Mouse (Mus musculus) heart, postnatal 0 days (tissue): ENCODE measurements at regions not wholly inside any gene's neighbourhood (a gene's known extent, or its start where the extent isn't known, plus 50 kb on each side); places are given as distances from the start of the nearest gene placed in this dataset.

Source experiments
- ATAC-seq: fragments of 200-750 bp; cut with Nextera tagmentation; 2 replicates; pipeline ENCODE4 v1.8.0; 2017; ENCODE audit warnings: low read depth, moderate number of reproducible peaks, moderate library complexity; ENCODE audit not compliant: insufficient read depth
- DNase-seq: peaks from one replicate; pipeline ENCODE4 v3.0.0-alpha.2; 2016; ENCODE audit warnings: low spot score
- H3K27ac ChIP-seq: fragments of 300-500 bp; sonication (generic); 2 replicates; pipeline ENCODE4 v1.5.1; 2014; ENCODE audit warnings: low read depth, mild to moderate bottlenecking
- H3K27me3 ChIP-seq: fragments of 300-500 bp; sonication (generic); 2 replicates; pipeline ENCODE4 v1.6.1; 2014; ENCODE audit warnings: low read length, mixed read lengths; ENCODE audit not compliant: control insufficient read depth, insufficient read depth
- H3K36me3 ChIP-seq: fragments of 300-500 bp; sonication (generic); replicated peaks from 2 replicates; pipeline ENCODE4 v1.6.1; 2014; ENCODE audit warnings: low read length, mixed read lengths; ENCODE audit not compliant: control insufficient read depth, insufficient read depth
- H3K4me1 ChIP-seq: fragments of 300-500 bp; sonication (generic); 2 replicates; pipeline ENCODE4 v1.6.1; 2014; ENCODE audit warnings: antibody characterized with exemption; ENCODE audit not compliant: control insufficient read depth, insufficient read depth
- H3K4me2 ChIP-seq: fragments of 300-500 bp; sonication (generic); 2 replicates; pipeline ENCODE4 v1.6.1; 2014; ENCODE audit warnings: low read depth, mild to moderate bottlenecking, low read length, moderate library complexity
- H3K4me3 ChIP-seq: fragments of 300-500 bp; sonication (generic); 2 replicates; pipeline ENCODE4 v1.5.1; 2014; ENCODE audit warnings: low read depth, low read length
- H3K9ac ChIP-seq: fragments of 300-500 bp; sonication (generic); replicated peaks from 2 replicates; pipeline ENCODE4 v1.6.1; 2014; ENCODE audit warnings: low read depth, low read length, mixed read lengths
- H3K9me3 ChIP-seq: fragments of 300-500 bp; sonication (generic); replicated peaks from 2 replicates; pipeline ENCODE4 v1.6.1; 2016; ENCODE audit warnings: low read length; ENCODE audit not compliant: control insufficient read depth
- CTCF ChIP-seq: IDR thresholded peaks from 2 replicates; pipeline ENCODE4 v1.5.1; 2016; ENCODE audit warnings: antibody characterized with exemption, control low read depth, low read depth
- EP300 ChIP-seq: IDR thresholded peaks from 2 replicates; pipeline ENCODE4 v1.6.1; 2016; ENCODE audit warnings: antibody characterized with exemption, low read depth
- WGBS: fragments of 180-500 bp; shearing (Covaris S2); extraction: QIAGEN DNeasy Blood & Tissue Kit; methylation state at CpG from one replicate; pipeline ENCODE4 v1.1.7; 2014; 5-methylcytosine and 5-hydroxymethylcytosine counted together

- Histone ChIP-seq H3K27me3 (no peaks in the 10 kb centered on the region), H3K27ac (no peak overlapping the region), H3K4me3 (no peak overlapping the region), H3K9me3 (no peaks in the 10 kb centered on the region), H3K9ac (no peak overlapping the region), H3K36me3 (no peaks in the 10 kb centered on the region), H3K4me2 (no peak overlapping the region), H3K4me1 (no peaks in the 10 kb centered on the region)
- DNase-seq (no peak), ATAC-seq (no peak)
- no peak for TF ChIP-seq CTCF
- WGBS, result 69% methylated on average over 6 of the region's 6 CpGs
Observed at GRCm38 (mm10) chr11:19708821-19709220, 215.4 kb upstream of the Spred2 start.

DNA sequence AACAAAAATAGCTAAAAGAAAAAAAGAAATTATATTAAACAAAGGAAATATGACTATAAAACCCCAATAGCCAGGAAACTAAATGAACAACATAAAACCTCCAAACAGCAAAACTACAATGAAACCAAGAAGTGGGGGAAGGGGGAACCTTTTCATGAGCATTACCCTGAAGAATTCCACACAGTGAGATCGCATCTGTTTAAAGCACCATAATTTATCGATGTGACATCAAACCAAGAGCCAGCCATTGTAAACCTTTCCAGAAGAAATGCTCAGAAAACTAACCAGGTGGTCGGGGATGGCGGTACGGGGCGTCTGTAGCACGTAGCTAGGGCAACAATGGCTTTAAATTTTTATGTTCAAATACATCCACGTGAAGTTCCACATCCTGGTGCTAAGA lies 214.8 kb upstream of the Spred2 start:
- H3K9me3 ChIP-seq, result no peaks in the 10 kb centered on the region
- H3K27ac ChIP-seq, result no peak overlapping the region
- ATAC-seq (no peak), DNase-seq (no peak)
- 0 out of 2 replicates have a peak, but pooled peaks cover 3% of the 10 kb centered on the region for H3K4me1 ChIP-seq
- no peaks in the 10 kb centered on the region for H3K36me3 ChIP-seq
- H3K27me3 ChIP-seq, result no peaks in the 10 kb centered on the region
- no peak overlapping the region for H3K9ac ChIP-seq
- TF ChIP-seq EP300, result no peak
- TF ChIP-seq CTCF, result no peak
- H3K4me2 ChIP-seq, result no peak overlapping the region
- 87% methylated on average over 8 of the region's 8 CpGs for WGBS
- no peak overlapping the region for H3K4me3 ChIP-seq

DNA sequence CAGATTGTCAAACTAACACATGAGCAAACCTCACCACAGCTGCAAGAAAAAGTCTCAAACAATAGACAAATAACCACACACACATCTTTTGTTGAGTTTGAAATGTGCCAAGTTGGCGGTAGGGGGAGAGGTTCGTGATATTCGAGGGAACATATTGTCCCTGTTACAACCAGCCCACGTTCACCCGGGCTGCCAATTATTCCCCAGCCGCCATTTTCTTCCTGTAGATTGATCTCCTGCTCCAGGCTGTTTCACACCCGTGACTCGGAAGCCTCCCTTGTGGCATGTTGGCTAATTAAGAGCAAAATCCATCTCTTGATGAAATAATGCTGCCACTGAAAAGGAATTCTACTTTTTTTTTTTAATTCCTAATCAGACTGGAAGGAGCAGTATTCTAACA lies 211.1 kb upstream of the Spred2 start:
- H3K27me3 ChIP-seq, result no peaks in the 10 kb centered on the region
- H3K4me2 ChIP-seq, result no peak overlapping the region

GRCm38 (mm10) chr11:19713597-19713996 lies 210.6 kb upstream of the Spred2 start:
- 0 out of 2 replicates have a peak, but pooled peaks cover 3% of the 10 kb centered on the region for H3K4me1 ChIP-seq
- H3K27me3 ChIP-seq, result no peaks in the 10 kb centered on the region
- no peaks in the 10 kb centered on the region for H3K9me3 ChIP-seq
- no peaks in the 10 kb centered on the region for H3K36me3 ChIP-seq
- H3K4me3 ChIP-seq, result no peak overlapping the region
- no peak overlapping the region for H3K9ac ChIP-seq
- no peak for TF ChIP-seq CTCF
- no peak for TF ChIP-seq EP300
- H3K4me2 ChIP-seq, result no peak overlapping the region
- ATAC-seq (no peak), DNase-seq (no peak)
- WGBS, result 76% methylated on average over 20 of the region's 20 CpGs
- H3K27ac ChIP-seq, result no peak overlapping the region

More for the DNA sequence above, 211.1 kb upstream of the Spred2 start:
- WGBS, result 84% methylated on average over 8 of the region's 8 CpGs
- no peak overlapping the region for H3K27ac ChIP-seq
- H3K36me3 ChIP-seq, result no peaks in the 10 kb centered on the region
- H3K4me1 ChIP-seq, result 0 out of 2 replicates have a peak, but pooled peaks cover 3% of the 10 kb centered on the region
- TF ChIP-seq EP300 (no peak), CTCF (no peak)
- DNase-seq (no peak), ATAC-seq (no peak)
- no peak overlapping the region for H3K4me3 ChIP-seq
- no peak overlapping the region for H3K9ac ChIP-seq
- H3K9me3 ChIP-seq, result no peaks in the 10 kb centered on the region

DNA sequence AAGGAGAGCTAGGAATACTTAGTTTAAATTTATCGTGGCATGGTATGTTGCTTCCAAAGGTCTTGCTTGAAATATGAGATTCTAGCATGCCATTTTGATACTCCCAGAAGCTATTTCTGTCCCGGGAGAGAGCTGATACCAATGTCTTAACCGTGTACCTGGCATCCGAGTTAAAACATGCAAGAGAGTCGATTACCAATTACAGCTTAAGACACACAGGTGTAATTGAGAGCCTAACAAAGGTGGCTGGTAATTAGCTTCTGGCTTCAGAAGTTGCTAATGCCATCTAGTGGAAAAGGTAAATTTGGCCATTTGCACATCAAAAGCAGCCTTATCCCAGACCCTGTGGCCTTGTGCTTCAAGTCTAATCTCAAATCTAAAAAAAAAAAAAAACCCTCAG lies 210.0 kb upstream of the Spred2 start:
- WGBS, result 11% methylated on average over 5 of the region's 5 CpGs

DNA sequence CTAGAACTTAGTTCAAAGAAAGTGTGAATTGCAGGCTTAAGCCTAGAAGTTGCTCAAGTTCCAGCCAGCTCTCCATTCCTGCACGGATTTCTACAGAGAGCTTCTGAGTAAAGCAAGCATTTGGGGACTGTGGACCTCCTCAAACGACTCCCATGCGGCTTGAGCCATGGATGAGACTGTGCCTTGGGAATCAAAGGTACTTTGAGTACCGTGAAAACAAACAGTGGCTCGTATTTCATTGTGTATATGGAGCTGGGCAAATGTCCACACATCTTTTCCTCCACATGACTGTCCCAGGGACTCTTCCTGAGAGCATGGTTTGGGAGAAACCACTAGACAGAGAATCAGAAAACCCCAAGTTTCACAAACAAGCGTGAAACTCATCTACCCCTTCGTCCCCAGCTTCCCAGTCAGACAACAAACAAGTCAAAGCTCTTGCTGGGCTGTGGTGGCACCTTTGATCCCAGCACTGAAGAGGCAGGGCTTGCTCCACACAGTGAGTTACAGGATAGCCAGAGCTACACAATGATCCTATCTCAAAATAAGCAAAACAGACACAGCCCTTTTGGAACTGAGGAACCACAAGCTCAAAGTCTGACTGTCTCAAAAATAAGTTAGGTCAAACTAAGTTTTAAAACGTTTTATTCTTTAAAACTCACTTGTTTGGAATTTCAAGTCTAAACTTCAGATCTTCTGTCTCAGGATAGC lies 209.1 kb upstream of the Spred2 start:
- H3K9me3 ChIP-seq, result no peaks in the 10 kb centered on the region
- no peak overlapping the region for H3K27ac ChIP-seq
- no peaks in the 10 kb centered on the region for H3K27me3 ChIP-seq
- H3K9ac ChIP-seq, result no peak overlapping the region
- TF ChIP-seq EP300, result no peak
- no peak for TF ChIP-seq CTCF
- WGBS, result 44% methylated on average over 8 of the region's 8 CpGs
- no peak overlapping the region for H3K4me2 ChIP-seq
- ATAC-seq (no peak), DNase-seq (no peak)
- H3K36me3 ChIP-seq, result no peaks in the 10 kb centered on the region
- no peak overlapping the region for H3K4me3 ChIP-seq
- H3K4me1 ChIP-seq, result 0 out of 2 replicates have a peak, but pooled peaks cover 3% of the 10 kb centered on the region

More for the DNA sequence above, 210.0 kb upstream of the Spred2 start:
- H3K27ac ChIP-seq, result no peak overlapping the region
- DNase-seq, result no peak
- no peaks in the 10 kb centered on the region for H3K9me3 ChIP-seq
- no peak for ATAC-seq
- no peak overlapping the region for H3K4me2 ChIP-seq
- no peak overlapping the region for H3K9ac ChIP-seq
- TF ChIP-seq EP300, result no peak
- peak; percentile 29 for TF ChIP-seq CTCF
- H3K4me1 ChIP-seq, result 0 out of 2 replicates have a peak, but pooled peaks cover 3% of the 10 kb centered on the region
- H3K36me3 ChIP-seq, result no peaks in the 10 kb centered on the region
- H3K4me3 ChIP-seq, result no peak overlapping the region
- H3K27me3 ChIP-seq, result no peaks in the 10 kb centered on the region
